Mouse (Mus musculus) liver, embryonic 13.5 days (tissue): ENCODE measurements around the gene Kif19a. TPM values are rescaled to one million over a fixed set of nuclear protein-coding genes. Genes with fewer than 3 reads are reported as not detected.

Experiments
- ATAC-seq: fragments of 200-750 bp; cut with Nextera tagmentation; 2 replicates; pipeline ENCODE4 v1.8.0; 2017; ENCODE audit warnings: low read depth, mild to moderate bottlenecking, moderate number of reproducible peaks, moderate library complexity
- DNase-seq: peaks from one replicate; pipeline ENCODE4 v3.0.0; 2022
- H3K27ac ChIP-seq: fragments of 300-500 bp; sonication (generic); 2 replicates; pipeline ENCODE4 v1.5.1; 2015; ENCODE audit warnings: moderate library complexity, mild to moderate bottlenecking, inconsistent platforms
- H3K27me3 ChIP-seq: fragments of 300-500 bp; sonication (generic); 2 replicates; pipeline ENCODE4 v1.6.1; 2015; ENCODE audit warnings: mild to moderate bottlenecking, inconsistent platforms
- H3K36me3 ChIP-seq: fragments of 300-500 bp; sonication (generic); 2 replicates; pipeline ENCODE4 v1.6.1; 2015; ENCODE audit warnings: mild to moderate bottlenecking, inconsistent platforms
- H3K4me1 ChIP-seq: fragments of 300-500 bp; sonication (generic); replicated peaks from 2 replicates; pipeline ENCODE4 v1.6.1; 2015; ENCODE audit warnings: inconsistent platforms
- H3K4me2 ChIP-seq: fragments of 300-500 bp; sonication (generic); 2 replicates; pipeline ENCODE4 v1.6.1; 2015; ENCODE audit warnings: inconsistent platforms, mild to moderate bottlenecking, moderate library complexity
- H3K4me3 ChIP-seq: fragments of 300-500 bp; sonication (generic); replicated peaks from 2 replicates; pipeline ENCODE4 v1.5.1; 2015; ENCODE audit warnings: mild to moderate bottlenecking, inconsistent platforms
- H3K9ac ChIP-seq: fragments of 300-500 bp; sonication (generic); 2 replicates; pipeline ENCODE4 v1.6.1; 2015; ENCODE audit warnings: mild to moderate bottlenecking, inconsistent platforms
- H3K9me3 ChIP-seq: fragments of 300-500 bp; sonication (generic); replicated peaks from 2 replicates; pipeline ENCODE4 v1.6.1; 2016; ENCODE audit warnings: inconsistent platforms
- WGBS: fragments of 180-500 bp; shearing (Covaris S2); methylation state at CpG from one replicate; pipeline ENCODE4 v1.1.7; 2015; ENCODE audit not compliant: insufficient replicate concordance; 5-methylcytosine and 5-hydroxymethylcytosine counted together
- polyA plus RNA-seq: library from polyadenylated mRNA; unstranded; fragments of >200 nt; fragmentation: Nextera tagmentation; extraction: Ambion mirVana; gene quantifications from 2 replicates; pipeline ENCODE4 v1.2.1, GENCODE M21; 2015

Kif19a gene
- polyA plus RNA-seq, 1 experiment from 2014 or later: 0.07 TPM

DNA sequence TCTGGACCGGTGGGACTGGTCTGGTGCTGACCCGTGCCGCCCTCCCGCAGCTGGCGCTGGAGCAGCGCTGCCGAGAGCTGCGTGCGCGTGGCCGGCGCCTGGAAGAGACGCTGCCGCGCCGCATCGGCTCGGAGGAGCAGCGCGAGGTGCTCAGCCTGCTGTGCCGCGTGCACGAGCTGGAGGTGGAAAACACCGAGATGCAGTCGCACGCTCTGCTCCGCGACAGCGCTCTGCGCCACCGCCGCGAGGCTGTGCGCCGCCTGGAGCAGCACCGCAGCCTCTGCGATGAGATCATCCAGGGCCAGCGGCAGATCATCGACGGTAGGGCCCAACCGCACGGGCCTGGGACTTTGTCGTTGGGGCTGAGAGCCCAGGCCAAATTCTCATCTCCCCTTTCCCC lies 21.1 kb downstream of the Kif19a start:
- H3K4me1 ChIP-seq: peaks cover 4% of the 10 kb centered on the region
- WGBS: 4% methylated on average over 43 of the region's 43 CpGs
- H3K36me3 ChIP-seq: no peaks in the 10 kb centered on the region
- H3K9me3 ChIP-seq: no peaks in the 10 kb centered on the region
- H3K4me2 ChIP-seq: peak overlapping the region; percentile 32
- ATAC-seq (no peak), DNase-seq (no peak)
- H3K27ac ChIP-seq: no peak overlapping the region
- no peak overlapping the region for H3K9ac ChIP-seq
- H3K27me3 ChIP-seq: peaks cover 96% of the 10 kb centered on the region
- H3K4me3 ChIP-seq: no peak overlapping the region; the same call in 1 of the 2 replicates

DNA sequence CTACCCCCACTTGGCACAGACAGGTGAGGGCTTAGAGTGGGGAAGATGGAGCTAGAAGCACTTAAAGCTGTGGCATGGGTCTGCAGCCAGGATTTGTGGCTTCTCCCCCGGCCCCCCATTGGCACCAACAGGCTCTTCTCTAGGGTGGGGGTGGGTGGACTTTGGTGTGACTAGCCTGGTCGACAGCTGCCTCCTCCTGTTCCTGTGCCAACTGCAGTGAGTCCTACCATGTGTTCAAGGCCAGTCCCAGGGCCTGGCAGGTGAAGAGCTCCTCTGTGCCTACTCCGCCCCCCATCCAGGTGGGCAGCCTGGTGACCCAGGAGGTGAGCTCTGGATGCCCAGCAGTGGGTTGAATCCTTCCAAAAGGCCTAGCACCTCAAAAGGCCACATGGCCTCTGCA lies 22.4 kb downstream of the Kif19a start:
- H3K9ac ChIP-seq: no peak overlapping the region
- no peak overlapping the region for H3K4me2 ChIP-seq
- H3K4me1 ChIP-seq: peaks cover 16% of the 10 kb centered on the region
- no peak for DNase-seq
- WGBS: 46% methylated on average over 3 of the region's 3 CpGs
- H3K27ac ChIP-seq: no peak overlapping the region
- H3K27me3 ChIP-seq: peaks cover 97% of the 10 kb centered on the region
- H3K36me3 ChIP-seq: no peaks in the 10 kb centered on the region
- H3K9me3 ChIP-seq: no peaks in the 10 kb centered on the region
- no peak overlapping the region for H3K4me3 ChIP-seq
- no peak for ATAC-seq

DNA sequence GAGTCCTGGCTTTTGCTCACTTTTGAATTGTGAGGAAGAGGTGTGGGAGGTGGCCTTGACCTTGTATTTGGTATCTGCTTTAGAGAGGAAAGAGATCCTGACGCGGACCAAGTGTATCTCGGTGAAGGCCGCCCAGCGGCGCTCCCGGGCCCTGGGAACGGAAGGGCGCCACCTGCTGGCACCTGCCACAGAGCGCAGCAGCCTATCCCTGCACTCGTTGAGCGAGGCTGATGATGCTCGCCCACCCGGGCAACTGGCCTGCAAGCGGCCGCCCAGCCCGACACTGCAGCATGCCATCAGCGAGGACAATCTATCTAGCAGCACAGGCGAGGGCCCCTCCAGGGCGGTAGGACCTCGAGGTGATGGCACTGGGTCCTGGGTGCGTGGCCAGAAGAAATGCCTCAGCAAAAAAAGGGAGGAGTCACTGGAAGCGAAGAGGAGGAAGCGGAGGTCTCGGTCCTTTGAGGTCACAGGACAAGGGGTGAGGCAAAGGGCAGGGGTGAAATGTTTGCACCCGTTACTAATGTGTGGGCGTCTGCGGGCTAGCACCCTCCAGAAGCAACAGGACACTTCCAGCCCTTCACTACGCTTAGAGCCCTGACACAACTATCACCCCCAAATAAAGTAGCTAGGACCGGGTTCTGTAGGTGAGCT lies 24.0 kb downstream of the Kif19a start:
- Histone ChIP-seq H3K27me3 (peaks cover 100% of the 10 kb centered on the region), H3K4me2 (peak overlapping the region; percentile 30), H3K4me3 (no peak overlapping the region), H3K36me3 (no peaks in the 10 kb centered on the region), H3K9me3 (no peaks in the 10 kb centered on the region), H3K27ac (no peak overlapping the region), H3K9ac (no peak overlapping the region), H3K4me1 (peaks cover 21% of the 10 kb centered on the region)
- 6% methylated on average over 30 of the region's 30 CpGs for WGBS
- ATAC-seq (peak; percentile 38; the same call in 1 of the 2 replicates), DNase-seq (peak; percentile 44)

DNA sequence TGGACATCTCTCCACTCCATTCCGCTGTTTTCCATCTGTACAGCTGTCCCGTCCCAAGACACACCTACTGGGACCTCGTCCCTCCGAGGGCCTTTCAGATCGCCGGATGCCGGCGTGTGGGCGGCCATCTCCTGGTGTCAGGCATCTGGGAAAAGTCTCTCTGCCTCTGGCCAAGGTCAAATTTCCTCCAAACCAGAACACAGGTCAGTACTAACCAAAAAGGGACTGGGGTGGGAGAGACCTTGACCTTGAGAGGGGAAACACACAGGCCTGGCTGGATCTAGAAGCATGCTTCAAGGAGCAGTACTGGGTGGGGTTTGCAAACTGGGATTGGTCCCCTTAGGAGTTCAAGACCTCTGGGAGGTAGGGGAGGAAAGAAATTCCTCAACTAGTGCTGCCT lies 24.5 kb downstream of the Kif19a start:
- Histone ChIP-seq H3K9me3 (no peaks in the 10 kb centered on the region), H3K9ac (no peak overlapping the region), H3K27ac (no peak overlapping the region), H3K36me3 (no peaks in the 10 kb centered on the region), H3K4me1 (peaks cover 22% of the 10 kb centered on the region), H3K4me3 (no peak overlapping the region), H3K4me2 (no peak overlapping the region), H3K27me3 (peaks cover 99% of the 10 kb centered on the region)
- WGBS: 46% methylated on average over 9 of the region's 9 CpGs
- ATAC-seq: no peak
- no peak for DNase-seq

DNA sequence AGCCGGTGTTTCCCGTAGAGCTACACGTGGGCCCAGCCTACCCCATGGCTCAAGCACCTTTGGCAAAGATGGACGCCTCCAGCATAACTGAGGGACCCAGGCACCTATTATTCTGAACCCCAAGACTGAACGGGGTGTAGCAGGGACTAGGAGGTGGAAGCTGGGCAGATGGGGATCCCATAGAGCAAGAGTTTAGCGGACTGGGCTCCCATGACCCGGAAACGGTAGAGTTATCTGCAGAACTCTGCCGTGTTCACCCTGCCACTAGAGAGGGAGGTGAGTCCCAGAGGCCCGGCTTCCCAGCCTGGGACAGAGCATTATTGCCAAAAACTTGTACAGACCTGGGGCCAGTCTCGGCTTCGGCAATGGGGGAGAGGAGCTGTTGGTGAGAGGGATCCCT lies 25.0 kb downstream of the Kif19a start:
- no peak overlapping the region for H3K4me2 ChIP-seq
- no peaks in the 10 kb centered on the region for H3K36me3 ChIP-seq
- no peak overlapping the region for H3K4me3 ChIP-seq
- H3K4me1 ChIP-seq: peaks cover 22% of the 10 kb centered on the region
- no peaks in the 10 kb centered on the region for H3K9me3 ChIP-seq
- ATAC-seq: no peak; the same call in 1 of the 2 replicates
- peaks cover 94% of the 10 kb centered on the region for H3K27me3 ChIP-seq
- no peak for DNase-seq
- no peak overlapping the region for H3K9ac ChIP-seq
- 47% methylated on average over 12 of the region's 12 CpGs for WGBS
- no peak overlapping the region for H3K27ac ChIP-seq

DNA sequence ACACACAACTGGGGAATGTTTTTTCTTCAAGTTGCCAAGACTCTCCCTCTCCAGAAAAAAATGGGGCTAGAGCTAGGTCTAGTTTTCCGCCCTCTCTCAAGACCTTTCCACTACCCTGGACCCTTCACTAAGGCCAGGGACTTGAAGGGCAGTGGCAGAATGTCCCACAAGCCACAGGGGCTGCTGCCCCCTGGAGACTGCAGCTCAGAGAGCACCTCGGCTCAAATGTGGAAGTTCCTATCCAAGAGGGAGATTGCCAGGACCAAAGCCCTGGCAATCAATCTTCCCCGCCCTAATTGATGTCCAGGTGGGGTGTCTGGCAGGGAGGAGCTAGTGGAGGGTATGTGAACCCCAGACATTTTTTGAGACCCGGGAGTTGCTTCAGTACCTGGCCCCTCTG lies 25.7 kb downstream of the Kif19a start:
- no peak for DNase-seq
- WGBS: 21% methylated on average over 4 of the region's 4 CpGs
- H3K4me1 ChIP-seq: peaks cover 26% of the 10 kb centered on the region
- no peak overlapping the region for H3K9ac ChIP-seq
- H3K9me3 ChIP-seq: no peaks in the 10 kb centered on the region
- no peak overlapping the region for H3K4me2 ChIP-seq
- no peak overlapping the region for H3K27ac ChIP-seq
- H3K36me3 ChIP-seq: no peaks in the 10 kb centered on the region
- no peak overlapping the region for H3K4me3 ChIP-seq
- H3K27me3 ChIP-seq: peaks cover 89% of the 10 kb centered on the region
- ATAC-seq: no peak

DNA sequence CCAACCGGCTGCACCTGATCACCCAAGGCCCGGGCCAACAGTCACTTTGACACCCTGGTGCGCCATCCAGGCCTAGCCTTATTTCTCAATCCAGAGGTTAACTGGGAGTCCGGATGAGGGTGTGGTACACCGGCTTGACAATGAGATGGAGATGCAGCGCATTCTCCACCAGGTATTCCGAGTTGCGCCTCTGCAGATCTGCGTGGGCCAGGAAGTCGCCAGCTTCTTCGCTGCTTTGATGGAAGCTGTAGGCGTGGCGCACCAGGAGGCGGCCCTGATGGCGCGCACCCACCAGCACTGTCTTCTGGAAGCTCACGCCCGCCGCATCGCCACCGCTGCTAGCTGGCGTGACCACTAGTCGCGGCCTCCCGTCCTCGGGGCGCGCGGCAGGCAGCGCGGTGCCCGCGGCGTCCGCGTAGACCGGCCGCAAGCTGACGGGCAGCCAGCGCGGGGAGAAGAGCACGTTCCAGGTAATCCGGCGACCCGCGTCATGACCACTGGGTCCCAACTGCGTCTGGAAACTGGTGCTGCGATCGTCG lies 26.2 kb downstream of the Kif19a start:
- H3K4me2 ChIP-seq: peak overlapping the region; percentile 57
- no peak overlapping the region for H3K9ac ChIP-seq
- no peaks in the 10 kb centered on the region for H3K9me3 ChIP-seq
- no peaks in the 10 kb centered on the region for H3K36me3 ChIP-seq
- H3K27ac ChIP-seq: no peak overlapping the region
- peaks cover 26% of the 10 kb centered on the region for H3K4me1 ChIP-seq
- 2% methylated on average over 50 of the region's 50 CpGs for WGBS
- DNase-seq (no peak), ATAC-seq (no peak)
- H3K27me3 ChIP-seq: peaks cover 87% of the 10 kb centered on the region
- peak overlapping the region; percentile 32 for H3K4me3 ChIP-seq

DNA sequence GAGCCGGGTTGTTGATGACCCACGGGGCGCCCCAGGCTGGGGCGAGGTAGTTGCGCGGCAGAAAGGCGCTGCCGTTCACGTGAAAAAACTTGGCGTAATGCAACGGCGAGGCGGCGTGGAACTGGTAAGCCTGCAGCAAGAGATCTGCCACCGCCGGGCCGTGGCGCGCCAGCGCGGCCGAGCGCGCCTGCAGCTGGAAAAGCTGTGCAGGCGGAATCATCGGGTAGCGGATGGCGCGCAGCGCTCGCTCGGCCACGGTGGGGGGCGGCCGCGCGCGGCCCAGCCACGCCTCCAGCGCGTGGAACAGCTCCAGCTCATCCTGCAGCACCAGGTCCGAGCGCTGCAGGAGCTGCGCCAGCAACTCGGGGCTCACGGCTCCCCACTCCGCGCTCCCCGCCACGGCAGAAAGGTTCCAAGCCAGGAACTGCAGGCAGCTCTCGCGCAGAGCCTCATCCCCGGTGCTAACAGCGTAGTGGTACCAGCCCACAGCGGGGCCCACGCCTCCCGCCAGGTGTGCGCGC lies 26.8 kb downstream of the Kif19a start:
- peaks cover 81% of the 10 kb centered on the region for H3K27me3 ChIP-seq
- WGBS: 4% methylated on average over 56 of the region's 59 CpGs
- H3K36me3 ChIP-seq: no peaks in the 10 kb centered on the region
- peak overlapping the region; percentile 57 for H3K4me2 ChIP-seq
- H3K9ac ChIP-seq: no peak overlapping the region
- DNase-seq (no peak), ATAC-seq (no peak)
- no peak overlapping the region for H3K27ac ChIP-seq
- H3K9me3 ChIP-seq: no peaks in the 10 kb centered on the region
- H3K4me3 ChIP-seq: peak overlapping the region; percentile 32
- H3K4me1 ChIP-seq: peaks cover 26% of the 10 kb centered on the region

DNA sequence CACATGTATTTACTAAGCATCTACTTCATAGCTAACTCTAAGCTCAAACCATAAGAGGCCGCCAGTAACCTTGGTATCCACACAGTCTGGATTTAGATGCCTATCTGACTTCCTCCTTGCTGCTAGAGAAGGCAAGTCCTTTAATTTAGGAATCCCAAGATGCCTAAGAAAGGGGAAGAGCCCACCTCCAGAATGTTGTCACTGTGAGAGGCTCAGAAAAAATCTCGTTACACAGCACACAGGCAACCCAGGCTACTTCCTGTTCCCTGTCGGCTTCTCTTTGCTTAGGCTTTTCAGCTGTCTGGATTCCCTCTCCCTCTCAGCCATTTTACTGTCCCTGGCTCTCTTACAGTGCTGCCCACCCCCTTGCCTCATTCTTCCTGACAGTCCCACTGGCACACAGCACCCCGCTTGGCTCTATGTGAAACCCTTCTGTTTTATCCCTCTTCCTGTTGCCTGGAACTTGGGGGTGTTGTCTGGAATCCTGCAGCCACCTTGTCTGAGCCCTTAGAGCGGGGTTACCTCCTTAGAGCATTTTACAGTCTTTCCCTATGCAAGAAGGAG lies 27.8 kb downstream of the Kif19a start:
- Histone ChIP-seq H3K9me3 (no peaks in the 10 kb centered on the region), H3K4me1 (peaks cover 26% of the 10 kb centered on the region), H3K4me2 (no peak overlapping the region), H3K27ac (no peak overlapping the region), H3K36me3 (no peaks in the 10 kb centered on the region), H3K9ac (no peak overlapping the region), H3K27me3 (peaks cover 71% of the 10 kb centered on the region), H3K4me3 (no peak overlapping the region)
- ATAC-seq (no peak), DNase-seq (no peak)
- 24% methylated on average over 5 of the region's 5 CpGs for WGBS

DNA sequence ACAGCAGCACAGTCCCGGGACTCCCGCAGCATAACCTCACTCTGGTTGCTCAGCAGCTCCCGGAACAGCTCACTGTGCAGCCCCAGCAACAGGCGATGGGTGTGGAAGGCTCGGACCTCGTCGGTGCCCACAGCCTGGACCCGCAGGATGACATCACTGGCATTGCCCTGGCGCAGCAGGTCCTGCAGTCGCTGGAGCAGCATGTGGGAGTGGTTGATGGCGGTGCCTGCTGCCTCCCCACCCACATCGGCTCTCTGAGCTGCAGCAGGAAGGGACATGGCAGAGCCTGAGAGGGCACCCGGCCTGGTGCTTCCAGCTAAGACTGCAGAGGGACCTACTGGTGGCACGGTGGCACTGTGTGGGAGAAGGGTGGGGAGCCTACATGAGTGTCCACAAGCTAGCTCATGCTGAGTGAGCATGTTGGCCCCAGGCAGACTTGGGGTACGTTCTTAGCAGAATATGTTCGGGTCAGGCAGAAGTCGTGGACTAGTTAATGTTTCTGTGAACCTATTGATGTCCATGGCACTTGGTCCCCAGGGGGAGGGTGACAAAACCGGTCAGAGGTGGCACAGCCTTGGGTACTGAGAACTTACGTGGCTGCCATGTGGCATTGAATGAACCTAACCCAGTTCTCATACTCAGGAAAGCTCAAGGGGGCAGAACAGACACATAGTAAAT lies 28.8 kb downstream of the Kif19a start:
- no peak overlapping the region for H3K4me3 ChIP-seq
- H3K9ac ChIP-seq: no peak overlapping the region
- WGBS: 55% methylated on average over 19 of the region's 19 CpGs
- H3K4me1 ChIP-seq: peaks cover 26% of the 10 kb centered on the region
- H3K27ac ChIP-seq: no peak overlapping the region
- ATAC-seq: no peak
- no peaks in the 10 kb centered on the region for H3K36me3 ChIP-seq
- H3K27me3 ChIP-seq: peaks cover 61% of the 10 kb centered on the region
- H3K4me2 ChIP-seq: no peak overlapping the region
- DNase-seq: no peak
- no peaks in the 10 kb centered on the region for H3K9me3 ChIP-seq

DNA sequence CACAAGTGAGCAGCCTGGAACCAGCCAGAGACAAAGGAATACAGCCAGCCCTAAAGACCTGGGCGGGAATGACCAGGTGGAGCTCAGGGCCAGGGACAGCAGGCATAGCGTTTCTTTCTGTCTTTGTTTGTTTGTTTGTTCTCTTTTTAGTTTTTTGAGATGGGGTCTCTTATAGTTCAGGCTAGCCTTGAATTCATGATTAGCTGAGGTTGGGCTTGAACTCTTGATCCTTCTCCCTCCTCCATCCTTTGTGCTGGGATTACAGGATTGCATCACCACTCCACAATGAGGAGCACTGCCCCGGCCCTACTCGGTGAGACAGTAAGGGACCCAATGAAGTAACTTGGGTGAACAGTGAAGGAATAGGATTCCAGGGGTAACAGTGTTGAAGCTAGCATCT lies 29.5 kb downstream of the Kif19a start:
- Histone ChIP-seq H3K9me3 (no peaks in the 10 kb centered on the region), H3K4me3 (no peak overlapping the region), H3K4me2 (no peak overlapping the region), H3K4me1 (peaks cover 22% of the 10 kb centered on the region), H3K27ac (no peak overlapping the region), H3K36me3 (no peaks in the 10 kb centered on the region), H3K27me3 (peaks cover 54% of the 10 kb centered on the region), H3K9ac (no peak overlapping the region)
- ATAC-seq: 0 out of 2 replicates have a peak, but pooled peaks have one; percentile 3
- DNase-seq: no peak
- WGBS: 46% methylated on average over 4 of the region's 4 CpGs
